ENCODE assay signal across 8 mouse cellular contexts in genomic region chr12:64917578-64918471, GRCm38 (mm10). TPM values are rescaled to one million over a fixed set of nuclear protein-coding genes. Genes with fewer than 3 reads are reported as not detected.
DNase-seq lines count a peak whose midpoint lies in the region; ATAC-seq lines count a peak whose summit lies in the region.

TSS of gene Gm527 (plus strand) at chr12:64917906.

- peak within 1 kb of the TSS; percentile 95 for H3K9ac ChIP-seq in heart, embryonic 13.5 days
- peak within 1 kb of the TSS; percentile 79 for H3K9ac ChIP-seq in liver, embryonic 12.5 days
- H3K9ac ChIP-seq in stomach, embryonic 15.5 days = peak within 1 kb of the TSS; percentile 45

- H3K4me2 ChIP-seq in heart, embryonic 13.5 days = peak within 1 kb of the TSS; percentile 88
- peak within 1 kb of the TSS; percentile 98 for H3K4me2 ChIP-seq in liver, embryonic 12.5 days
- peak within 1 kb of the TSS; percentile 67 for H3K4me2 ChIP-seq in stomach, embryonic 15.5 days

- H3K4me3 ChIP-seq in brown adipose tissue, adult 24 weeks (ENCODE audit: insufficient read depth, low read depth, low read length) = peak within 1 kb of the TSS; percentile 87
- H3K4me3 ChIP-seq in heart, embryonic 13.5 days = peak within 1 kb of the TSS; percentile 88
- peak within 1 kb of the TSS; percentile 88 for H3K4me3 ChIP-seq in liver, embryonic 12.5 days
- peak within 1 kb of the TSS; percentile 90 for H3K4me3 ChIP-seq in stomach, embryonic 15.5 days (replicated peaks)

- H3K36me3 ChIP-seq in heart, embryonic 13.5 days = peaks cover 14% of the 10 kb centered on the region; the same call in 1 of the 2 replicates
- no peaks in the 10 kb centered on the region for H3K36me3 ChIP-seq in liver, embryonic 12.5 days
- 0 out of 2 replicates have a peak, but pooled peaks cover 4% of the 10 kb centered on the region for H3K36me3 ChIP-seq in stomach, embryonic 15.5 days

- under 1% methylated on average over 83 of the region's 93 CpGs for WGBS in heart, embryonic 13.5 days
- WGBS in liver, embryonic 12.5 days (ENCODE audit: insufficient replicate concordance) = under 1% methylated on average over 64 of the region's 93 CpGs
- WGBS in stomach, embryonic 15.5 days = under 1% methylated on average over 68 of the region's 93 CpGs

- H3K27me3 ChIP-seq in heart, embryonic 13.5 days (replicated peaks) = peaks cover 4% of the 10 kb centered on the region; the same call in 1 of the 2 replicates
- H3K27me3 ChIP-seq in liver, embryonic 12.5 days (replicated peaks) = peaks cover 11% of the 10 kb centered on the region
- no peaks in the 10 kb centered on the region for H3K27me3 ChIP-seq in stomach, embryonic 15.5 days (replicated peaks)

- H3K27ac ChIP-seq in brown adipose tissue, adult 24 weeks (replicated peaks; ENCODE audit: low read depth, low read length) = no peak within 1 kb of the TSS
- H3K27ac ChIP-seq in heart, embryonic 13.5 days (replicated peaks) = peak within 1 kb of the TSS; percentile 76
- peak within 1 kb of the TSS; percentile 68; the same call in 1 of the 2 replicates for H3K27ac ChIP-seq in liver, embryonic 12.5 days
- H3K27ac ChIP-seq in stomach, embryonic 15.5 days = peak within 1 kb of the TSS; percentile 76

- peak; percentile 100 for ATAC-seq in heart, embryonic 13.5 days (ENCODE audit: extremely low read depth, insufficient number of reproducible peaks, low FRiP score, low TSS enrichment)
- ATAC-seq in liver, embryonic 12.5 days = peak; percentile 100
- peak; percentile 100 for ATAC-seq in stomach, embryonic 15.5 days (ENCODE audit: insufficient read depth, low FRiP score, low read depth)

- H3K4me1 ChIP-seq in brown adipose tissue, adult 24 weeks (ENCODE audit: control insufficient read depth, insufficient read depth, insufficient read length, low read length) = no peaks in the 10 kb centered on the region
- peaks cover 10% of the 10 kb centered on the region; the same call in 1 of the 2 replicates for H3K4me1 ChIP-seq in heart, embryonic 13.5 days
- H3K4me1 ChIP-seq in liver, embryonic 12.5 days = peaks cover 12% of the 10 kb centered on the region
- no peaks in the 10 kb centered on the region for H3K4me1 ChIP-seq in stomach, embryonic 15.5 days

- peak; percentile 99 for DNase-seq in CD4-positive, CD25-positive, alpha-beta regulatory T cell, adult 2 months (ENCODE audit: low read depth, low spot score)
- DNase-seq in fat pad, adult 2 months (ENCODE audit: extremely low read depth, low read depth, low spot score) = peak; percentile 63
- DNase-seq in kidney, postnatal 10 days = peak; percentile 98
- DNase-seq in natural killer cell, adult 2 months (ENCODE audit: low spot score in 2 of 2) = peak; percentile 92 to 93

- no peaks in the 10 kb centered on the region for H3K9me3 ChIP-seq in heart, embryonic 13.5 days
- no peaks in the 10 kb centered on the region for H3K9me3 ChIP-seq in liver, embryonic 12.5 days (replicated peaks)
- H3K9me3 ChIP-seq in stomach, embryonic 15.5 days = no peaks in the 10 kb centered on the region

RNA-seq across cellular contexts. Expression of gene Gm527, which starts in this region (rescaled TPM):
- polyA plus RNA-seq in brown adipose tissue, adult 24 weeks (2012; ENCODE audit: insufficient read depth, insufficient read length, missing spikeins) = 3.7 and 5.3 TPM in 2 replicates
- 2.3 and 2.5 TPM in 2 replicates for polyA plus RNA-seq in heart, embryonic 13.5 days (2015; fragmentation: Nextera tagmentation; extraction: Ambion mirVana)
- 0.77 and 1.0 TPM in 2 replicates for polyA plus RNA-seq in liver, embryonic 12.5 days (2016; fragmentation: Nextera tagmentation; extraction: Ambion mirVana)
- 2.6 and 4.1 TPM in 2 replicates for polyA plus RNA-seq in stomach, embryonic 15.5 days (2015; fragmentation: Nextera tagmentation; extraction: Ambion mirVana)

Comparison
In these comparisons a context has a peak if more than half of its experiments do, and no peak if none do; other contexts are left out.
1. H3K9ac ChIP-seq: peak in every context shown above with its lines; median percentile 95 in heart, embryonic 13.5 days; 79 in liver, embryonic 12.5 days; 45 in stomach, embryonic 15.5 days.